Mouse (Mus musculus): Measurements from ENCODE around the gene Nisch. TPM values are rescaled to one million over a fixed set of nuclear protein-coding genes. Genes with fewer than 3 reads are reported as not detected.
A peak's percentile ranks its signal among the peaks of the same experiment; 100 is the strongest.

Gene Nisch
- polyA plus RNA-seq, 1 experiment from 2014 or later, result 92.3 TPM

- no peak overlapping the region for H3K9ac ChIP-seq
- H3K36me3 ChIP-seq (replicated peaks), result peaks cover 99% of the 10 kb centered on the region
- no peak overlapping the region for H3K4me2 ChIP-seq
- WGBS (ENCODE audit: insufficient replicate concordance), result 71% methylated on average over 6 of the region's 6 CpGs
- H3K27me3 ChIP-seq, result no peaks in the 10 kb centered on the region
- peak overlapping the region; percentile 69 for H3K27ac ChIP-seq (replicated peaks)
- ATAC-seq (ENCODE audit: insufficient read depth), result peak; percentile 26; the same call in 1 of the 2 replicates
- H3K4me1 ChIP-seq (replicated peaks), result peaks cover 29% of the 10 kb centered on the region
- no peaks in the 10 kb centered on the region for H3K9me3 ChIP-seq (replicated peaks)
- H3K4me3 ChIP-seq (replicated peaks), result no peak overlapping the region
Measured at GRCm38 (mm10) chr14:31188771-31189181, 28.0 kb downstream of the Nisch start.

- H3K4me2 ChIP-seq, result no peak overlapping the region
- H3K4me3 ChIP-seq (replicated peaks), result no peak overlapping the region
- no peak overlapping the region for H3K27ac ChIP-seq (replicated peaks)
- ATAC-seq (ENCODE audit: insufficient read depth), result no peak
- WGBS (ENCODE audit: insufficient replicate concordance), result 75% methylated on average over 4 of the region's 4 CpGs
- no peaks in the 10 kb centered on the region for H3K27me3 ChIP-seq
- peaks cover 49% of the 10 kb centered on the region for H3K4me1 ChIP-seq (replicated peaks)
- no peaks in the 10 kb centered on the region for H3K9me3 ChIP-seq (replicated peaks)
- peaks cover 96% of the 10 kb centered on the region for H3K36me3 ChIP-seq (replicated peaks)
- H3K9ac ChIP-seq, result no peak overlapping the region
Measured at GRCm38 (mm10) chr14:31186656-31187055, 30.1 kb downstream of the Nisch start.

GRCm38 (mm10) chr14:31184195-31184594 lies 32.6 kb downstream of the Nisch start:
- Histone ChIP-seq H3K27me3 (no peaks in the 10 kb centered on the region), H3K9ac (no peak overlapping the region), H3K27ac (replicated peaks) (peak overlapping the region; percentile 80), H3K4me3 (replicated peaks) (no peak overlapping the region), H3K4me2 (no peak overlapping the region), H3K36me3 (replicated peaks) (peaks cover 93% of the 10 kb centered on the region), H3K9me3 (replicated peaks) (no peaks in the 10 kb centered on the region), H3K4me1 (replicated peaks) (peaks cover 44% of the 10 kb centered on the region)
- 84% methylated on average over 12 of the region's 12 CpGs for WGBS (ENCODE audit: insufficient replicate concordance)
- no peak for ATAC-seq (ENCODE audit: insufficient read depth)

GRCm38 (mm10) chr14:31183541-31183940 lies 33.2 kb downstream of the Nisch start:
- WGBS (ENCODE audit: insufficient replicate concordance), result 59% methylated on average over 5 of the region's 5 CpGs
- Histone ChIP-seq H3K9me3 (replicated peaks) (no peaks in the 10 kb centered on the region), H3K4me1 (replicated peaks) (peaks cover 44% of the 10 kb centered on the region), H3K36me3 (replicated peaks) (peaks cover 93% of the 10 kb centered on the region), H3K4me3 (replicated peaks) (no peak overlapping the region), H3K27ac (replicated peaks) (peak overlapping the region; percentile 80), H3K9ac (no peak overlapping the region), H3K4me2 (peak overlapping the region; percentile 16; the same call in 1 of the 2 replicates), H3K27me3 (no peaks in the 10 kb centered on the region)
- ATAC-seq (ENCODE audit: insufficient read depth), result no peak; the same call in 1 of the 2 replicates

GRCm38 (mm10) chr14:31182786-31183290 lies 33.9 kb downstream of the Nisch start:
- peak overlapping the region; percentile 16 for H3K4me2 ChIP-seq
- WGBS (ENCODE audit: insufficient replicate concordance), result 59% methylated on average over 2 of the region's 2 CpGs
- no peaks in the 10 kb centered on the region for H3K27me3 ChIP-seq
- no peak overlapping the region for H3K9ac ChIP-seq
- peaks cover 92% of the 10 kb centered on the region for H3K36me3 ChIP-seq (replicated peaks)
- peak overlapping the region; percentile 80 for H3K27ac ChIP-seq (replicated peaks)
- no peaks in the 10 kb centered on the region for H3K9me3 ChIP-seq (replicated peaks)
- peak overlapping the region; percentile 6; the same call in 1 of the 2 replicates for H3K4me3 ChIP-seq (replicated peaks)
- H3K4me1 ChIP-seq (replicated peaks), result peaks cover 44% of the 10 kb centered on the region
- peak; percentile 75 for ATAC-seq (ENCODE audit: insufficient read depth)

GRCm38 (mm10) chr14:31181512-31181911 lies 35.2 kb downstream of the Nisch start:
- ATAC-seq (ENCODE audit: insufficient read depth), result no peak

GRCm38 (mm10) chr14:31179677-31180365 lies 36.9 kb downstream of the Nisch start:
- no peak for ATAC-seq (ENCODE audit: insufficient read depth)
- WGBS (ENCODE audit: insufficient replicate concordance), result 79% methylated on average over 12 of the region's 12 CpGs
- H3K4me1 ChIP-seq (replicated peaks), result peaks cover 33% of the 10 kb centered on the region
- H3K4me2 ChIP-seq, result no peak overlapping the region
- H3K4me3 ChIP-seq (replicated peaks), result no peak overlapping the region
- H3K9me3 ChIP-seq (replicated peaks), result no peaks in the 10 kb centered on the region
- H3K36me3 ChIP-seq (replicated peaks), result peaks cover 92% of the 10 kb centered on the region
- no peak overlapping the region for H3K27ac ChIP-seq (replicated peaks)
- no peaks in the 10 kb centered on the region for H3K27me3 ChIP-seq
- H3K9ac ChIP-seq, result no peak overlapping the region

More at GRCm38 (mm10) chr14:31181512-31181911, 35.2 kb downstream of the Nisch start:
- Histone ChIP-seq H3K4me3 (replicated peaks) (no peak overlapping the region), H3K27me3 (no peaks in the 10 kb centered on the region), H3K4me1 (replicated peaks) (peaks cover 38% of the 10 kb centered on the region), H3K27ac (replicated peaks) (no peak overlapping the region), H3K9me3 (replicated peaks) (no peaks in the 10 kb centered on the region), H3K36me3 (replicated peaks) (peaks cover 92% of the 10 kb centered on the region), H3K4me2 (0 out of 2 replicates have a peak overlapping the region, but pooled peaks have one; percentile 16), H3K9ac (no peak overlapping the region)
- 73% methylated on average over 4 of the region's 4 CpGs for WGBS (ENCODE audit: insufficient replicate concordance)

GRCm38 (mm10) chr14:31177715-31178114 lies 39.0 kb downstream of the Nisch start:
- Histone ChIP-seq H3K4me3 (replicated peaks) (no peak overlapping the region), H3K4me1 (replicated peaks) (peaks cover 13% of the 10 kb centered on the region), H3K4me2 (no peak overlapping the region), H3K36me3 (replicated peaks) (peaks cover 92% of the 10 kb centered on the region), H3K9me3 (replicated peaks) (no peaks in the 10 kb centered on the region), H3K27ac (replicated peaks) (no peak overlapping the region), H3K27me3 (no peaks in the 10 kb centered on the region), H3K9ac (no peak overlapping the region)
- no peak for ATAC-seq (ENCODE audit: insufficient read depth)
- WGBS (ENCODE audit: insufficient replicate concordance), result 79% methylated on average over 5 of the region's 5 CpGs

- H3K27me3 ChIP-seq, result no peaks in the 10 kb centered on the region
- WGBS (ENCODE audit: insufficient replicate concordance), result 78% methylated on average over 16 of the region's 16 CpGs
- peaks cover 8% of the 10 kb centered on the region for H3K4me1 ChIP-seq (replicated peaks)
- no peak for ATAC-seq (ENCODE audit: insufficient read depth)
- no peak overlapping the region for H3K27ac ChIP-seq (replicated peaks)
- H3K4me2 ChIP-seq, result no peak overlapping the region
- H3K36me3 ChIP-seq (replicated peaks), result peaks cover 92% of the 10 kb centered on the region
- no peak overlapping the region for H3K9ac ChIP-seq
- H3K4me3 ChIP-seq (replicated peaks), result no peak overlapping the region
- H3K9me3 ChIP-seq (replicated peaks), result no peaks in the 10 kb centered on the region
Measured at GRCm38 (mm10) chr14:31177287-31177686, 39.5 kb downstream of the Nisch start.

GRCm38 (mm10) chr14:31173537-31173936 lies 43.2 kb downstream of the Nisch start:
- Histone ChIP-seq H3K27me3 (peaks cover 5% of the 10 kb centered on the region), H3K27ac (replicated peaks) (no peak overlapping the region), H3K36me3 (replicated peaks) (peaks cover 84% of the 10 kb centered on the region), H3K9me3 (replicated peaks) (no peaks in the 10 kb centered on the region), H3K4me3 (replicated peaks) (no peak overlapping the region), H3K4me2 (no peak overlapping the region), H3K4me1 (replicated peaks) (peaks cover 10% of the 10 kb centered on the region; the same call in 1 of the 2 replicates), H3K9ac (no peak overlapping the region)
- WGBS (ENCODE audit: insufficient replicate concordance), result 78% methylated on average over 7 of the region's 7 CpGs
- ATAC-seq (ENCODE audit: insufficient read depth), result no peak

- no peak overlapping the region for H3K27ac ChIP-seq (replicated peaks)
- H3K27me3 ChIP-seq, result peaks cover 12% of the 10 kb centered on the region
- no peak overlapping the region for H3K4me2 ChIP-seq
- 71% methylated on average over 18 of the region's 18 CpGs for WGBS (ENCODE audit: insufficient replicate concordance)
- H3K9ac ChIP-seq, result no peak overlapping the region
- H3K36me3 ChIP-seq (replicated peaks), result peaks cover 80% of the 10 kb centered on the region
- peaks cover 13% of the 10 kb centered on the region for H3K4me1 ChIP-seq (replicated peaks)
- peak; percentile 41 for ATAC-seq (ENCODE audit: insufficient read depth)
- no peak overlapping the region for H3K4me3 ChIP-seq (replicated peaks)
- no peaks in the 10 kb centered on the region for H3K9me3 ChIP-seq (replicated peaks)
Measured at GRCm38 (mm10) chr14:31172781-31173455, 43.8 kb downstream of the Nisch start.
